Mouse (Mus musculus): Measurements from ENCODE around the gene Igfbp3. TPM values are rescaled to one million over a fixed set of nuclear protein-coding genes. Genes with fewer than 3 reads are reported as not detected.

Igfbp3 gene
- total RNA-seq, 2 experiments from 2014 or later = 33.3 to 36.6 TPM

DNA sequence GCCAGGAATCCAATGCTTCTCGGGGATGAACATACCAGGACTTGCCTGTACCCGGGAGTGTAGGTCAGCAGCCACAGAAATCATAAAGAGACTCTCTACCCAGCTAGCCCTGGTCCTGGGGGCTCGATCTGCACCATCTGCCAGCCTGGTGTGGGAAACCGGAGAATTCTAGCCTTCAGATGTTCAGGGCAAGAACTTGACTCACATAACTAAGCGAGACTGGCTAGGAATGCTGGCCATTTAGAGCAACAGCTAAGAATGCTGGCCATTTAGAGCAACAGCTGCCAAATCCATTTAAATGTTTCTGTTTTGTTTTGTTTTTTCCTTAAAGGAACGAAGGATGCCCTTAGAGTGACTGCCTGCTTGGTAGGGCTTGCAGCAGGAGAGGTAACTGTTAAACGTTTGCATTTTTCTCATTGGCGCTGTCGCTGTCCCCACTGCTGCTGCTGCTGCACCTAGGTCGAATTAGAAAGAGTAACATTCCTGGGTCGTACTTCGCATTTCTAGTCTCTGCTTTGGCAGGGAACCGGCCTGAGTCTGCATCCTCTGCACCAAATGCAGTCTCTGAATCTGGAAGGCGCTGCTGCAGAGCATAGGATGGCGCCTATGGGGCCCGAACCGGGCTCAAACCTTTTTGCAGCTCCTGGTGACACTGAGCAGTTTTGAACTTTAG, 1.5 kb downstream of the Igfbp3 start:
- no peak for DNase-seq (ENCODE audit: low spot score in 2 of 2)

DNA sequence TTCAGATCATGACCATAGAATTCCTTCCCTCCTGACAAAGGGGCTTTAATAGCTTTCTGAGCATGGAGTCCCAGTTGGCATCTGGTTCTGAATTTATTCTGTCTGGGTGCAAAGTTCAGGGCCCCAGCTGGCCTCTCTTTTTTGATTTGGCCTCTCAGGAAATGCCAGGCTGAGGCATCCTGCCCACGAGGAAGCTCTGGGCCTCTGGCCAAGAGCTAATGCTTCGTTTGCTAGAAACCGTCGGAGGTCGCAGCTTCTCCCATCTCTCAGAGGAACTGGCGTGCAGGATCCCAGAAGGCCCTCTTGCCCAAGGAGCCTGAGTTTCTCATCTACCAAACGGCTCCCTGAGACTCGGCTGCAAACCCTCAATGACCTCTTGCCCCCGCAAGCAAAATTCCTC, 2.5 kb downstream of the Igfbp3 start:
- DNase-seq (ENCODE audit: low spot score in 2 of 2) = no peak

DNA sequence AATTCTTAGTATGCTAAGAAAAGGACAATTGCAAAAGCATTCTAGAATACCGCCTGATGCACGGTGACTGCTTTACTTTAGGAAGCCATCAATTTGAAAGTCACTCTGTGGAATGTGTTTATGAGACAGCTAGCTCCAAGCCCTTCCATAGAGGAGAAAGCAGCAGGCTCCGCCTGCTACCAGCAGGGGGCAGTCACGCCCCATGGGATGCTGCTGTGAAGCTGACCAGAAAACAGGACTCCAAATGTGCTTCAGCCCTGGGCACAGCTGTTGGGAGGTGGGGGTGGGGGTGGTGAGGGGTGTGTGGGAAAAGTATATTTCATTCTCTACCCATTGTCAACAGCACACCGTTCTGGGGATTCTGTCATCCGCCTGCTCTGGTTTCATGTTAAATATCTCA, 3.4 kb downstream of the Igfbp3 start:
- peak; percentile 77 for DNase-seq (ENCODE audit: low spot score in 2 of 2)

DNA sequence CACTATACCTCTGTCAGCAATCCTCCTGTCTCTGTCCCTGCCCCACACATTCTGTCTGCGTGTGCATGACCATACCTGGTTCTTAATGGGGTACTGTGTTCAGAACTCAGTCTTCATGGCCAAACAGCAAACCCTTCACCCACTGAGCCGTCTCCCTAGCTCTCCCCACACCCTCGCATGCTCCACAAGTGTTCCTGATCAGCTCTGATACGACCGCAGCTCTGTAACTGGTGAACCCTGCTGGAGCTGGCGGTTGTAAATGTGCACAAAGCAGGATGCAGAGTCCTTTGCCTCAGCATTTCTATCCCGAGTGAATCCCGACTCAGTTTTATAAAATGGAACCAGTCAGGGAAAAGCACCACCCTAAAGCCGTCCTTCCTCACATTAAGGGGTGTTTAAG, 9.9 kb downstream of the Igfbp3 start:
- DNase-seq (ENCODE audit: low spot score in 2 of 2) = no peak

DNA sequence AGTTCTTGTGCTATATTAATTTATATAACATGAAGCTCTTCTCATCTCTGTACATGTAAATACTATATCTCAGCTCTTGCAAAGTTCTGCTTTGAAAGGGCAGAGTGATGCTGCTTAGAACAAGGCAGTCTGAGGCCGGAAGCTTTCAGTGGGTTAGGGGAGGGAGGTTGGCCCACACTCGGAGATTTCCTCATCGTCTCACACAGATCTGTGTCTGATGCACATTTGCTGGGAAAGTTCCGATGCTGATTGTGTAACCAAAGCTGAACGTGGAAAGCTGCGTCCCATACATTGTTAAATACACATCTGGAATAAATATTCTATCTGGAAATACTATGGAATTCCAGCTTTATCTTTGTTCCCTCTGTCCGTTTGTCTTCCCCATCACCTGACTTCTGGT, 11.5 kb downstream of the Igfbp3 start:
- no peak for DNase-seq (ENCODE audit: low spot score in 2 of 2)

DNA sequence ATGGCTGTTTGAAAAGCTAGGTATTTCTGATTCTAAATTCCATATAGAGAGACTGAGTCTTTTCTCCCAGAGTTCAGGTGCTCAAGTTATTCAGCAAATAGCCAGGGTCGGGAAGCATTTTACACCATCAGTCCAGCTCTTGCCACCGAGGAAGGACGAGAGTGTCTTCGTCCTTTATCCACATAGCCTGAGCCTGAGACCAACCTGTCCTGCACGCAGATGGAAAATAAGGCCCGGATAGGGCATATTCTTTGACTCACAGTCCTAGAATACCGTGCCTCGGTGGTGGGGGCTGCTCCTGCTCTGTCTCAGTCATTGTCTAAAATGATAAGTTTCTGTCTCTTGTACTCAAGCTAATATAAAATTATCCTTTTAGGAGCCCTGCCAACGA, 13.3 kb downstream of the Igfbp3 start:
- DNase-seq (ENCODE audit: low spot score in 2 of 2) = no peak

DNA sequence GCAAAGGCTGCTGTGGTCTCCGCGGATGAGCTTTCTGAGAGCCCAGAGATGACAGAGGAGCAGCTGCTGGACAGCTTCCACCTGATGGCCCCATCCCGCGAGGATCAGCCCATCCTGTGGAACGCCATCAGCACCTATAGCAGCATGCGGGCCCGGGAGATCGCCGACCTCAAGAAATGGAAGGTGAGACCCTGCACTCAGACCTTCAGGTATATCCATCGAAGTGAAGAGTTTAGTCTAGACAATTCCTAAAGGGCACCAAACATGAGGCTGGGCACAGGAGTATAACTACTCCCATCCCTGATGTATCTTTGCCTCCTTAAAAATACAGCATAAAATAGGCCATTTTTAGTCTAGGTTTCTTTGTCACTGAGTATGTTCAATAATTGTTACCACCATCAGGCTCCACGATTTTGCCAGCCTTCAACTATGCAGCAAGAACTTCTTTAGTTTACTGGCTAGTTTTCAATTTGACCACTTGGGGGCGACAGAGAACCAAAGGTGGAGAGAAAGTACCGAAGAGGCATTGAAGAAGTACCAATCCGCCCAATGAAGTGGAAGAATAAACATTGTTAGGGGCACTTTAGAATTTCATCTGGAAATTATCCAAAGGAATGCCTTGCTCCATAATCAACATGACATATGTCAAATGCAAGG, 13.9 kb downstream of the Igfbp3 start:
- peak in 1 of 2 experiments; percentile 73 for DNase-seq (ENCODE audit: low spot score in 2 of 2)

DNA sequence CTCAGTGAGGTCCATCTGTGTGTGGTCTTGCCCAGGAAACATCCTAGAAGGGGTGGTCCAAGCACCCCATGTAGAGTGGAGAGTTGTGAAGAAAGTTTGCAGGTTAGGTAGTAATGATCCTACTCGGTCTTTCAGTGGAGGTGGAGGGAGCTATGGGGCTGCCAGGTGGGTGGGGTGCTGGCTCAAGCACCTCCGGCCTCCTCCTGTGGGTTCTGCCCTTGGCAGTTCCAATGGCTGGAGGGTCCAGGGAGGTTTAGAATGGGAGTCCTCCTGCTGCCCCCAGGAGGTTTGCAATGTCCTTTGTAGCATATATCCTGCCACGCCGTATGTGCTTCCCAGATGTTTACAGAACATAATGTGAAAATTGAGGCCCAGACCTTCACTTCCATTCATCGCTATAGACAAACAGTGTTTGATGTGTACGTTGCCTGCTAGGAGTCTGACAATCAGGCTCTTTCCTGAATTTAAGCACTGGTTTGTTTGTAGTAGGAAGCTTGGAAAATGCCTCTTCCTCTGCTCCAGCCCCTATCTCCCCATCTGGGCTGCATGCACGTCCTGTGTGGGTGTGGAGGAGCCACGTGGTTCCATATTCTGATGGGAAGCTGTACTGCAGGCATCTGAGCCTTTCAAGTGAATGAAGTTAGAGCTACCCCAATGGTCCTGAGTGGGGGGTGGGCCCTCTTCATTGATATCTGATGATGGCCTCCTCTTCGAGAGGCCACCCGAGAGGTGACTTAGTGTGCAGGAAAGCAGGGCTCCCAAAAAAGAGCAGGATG, 15.1 kb downstream of the Igfbp3 start:
- no peak for DNase-seq (ENCODE audit: low spot score in 2 of 2)

DNA sequence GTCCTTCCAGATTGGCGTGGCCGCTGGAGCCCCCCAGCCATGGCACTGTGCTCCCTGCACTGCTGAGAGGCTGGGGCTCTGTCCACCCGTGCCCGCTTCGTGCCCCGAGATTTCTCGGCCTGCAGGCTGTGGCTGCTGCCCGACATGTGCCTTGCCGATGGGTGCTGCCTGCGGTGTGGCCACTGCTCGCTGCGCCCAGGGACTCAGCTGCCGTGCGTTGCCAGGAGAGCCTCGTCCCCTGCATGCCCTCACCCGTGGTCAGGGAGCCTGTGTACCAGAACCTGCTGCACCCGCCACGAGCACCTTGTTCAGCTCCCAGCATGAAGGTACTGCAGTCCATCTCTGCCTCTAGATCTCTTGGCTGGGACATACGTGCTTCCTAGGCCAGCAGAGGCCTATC, 15.7 kb downstream of the Igfbp3 start:
- DNase-seq (ENCODE audit: low spot score in 2 of 2) = no peak

DNA sequence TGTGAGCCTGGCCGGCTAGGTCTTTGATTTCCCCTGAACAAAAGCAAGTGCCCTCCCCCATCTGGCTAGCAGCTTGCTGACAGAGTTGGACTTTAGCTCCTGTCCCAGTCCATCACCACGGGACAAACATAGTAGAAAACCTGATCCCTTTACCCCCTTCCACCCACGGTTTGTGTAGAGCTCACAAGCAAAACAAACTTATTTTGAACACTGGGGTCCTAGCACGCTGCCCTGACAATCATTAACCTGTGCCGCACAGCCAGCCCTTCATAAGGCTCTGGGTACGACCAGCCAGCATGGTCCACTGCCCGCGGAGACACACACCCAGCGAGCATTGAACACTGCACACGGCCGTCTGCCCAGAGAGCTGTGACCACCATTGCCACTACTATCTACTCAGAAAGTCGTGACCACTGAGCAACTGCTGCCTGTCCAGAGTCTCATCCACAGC, 16.2 kb downstream of the Igfbp3 start, which contains the start of gene Igfbp1:
TSS of gene Igfbp1 (plus strand) at position 292 of the 451 bp plus-strand sequence.
- no peak for DNase-seq (ENCODE audit: low spot score in 2 of 2)

DNA sequence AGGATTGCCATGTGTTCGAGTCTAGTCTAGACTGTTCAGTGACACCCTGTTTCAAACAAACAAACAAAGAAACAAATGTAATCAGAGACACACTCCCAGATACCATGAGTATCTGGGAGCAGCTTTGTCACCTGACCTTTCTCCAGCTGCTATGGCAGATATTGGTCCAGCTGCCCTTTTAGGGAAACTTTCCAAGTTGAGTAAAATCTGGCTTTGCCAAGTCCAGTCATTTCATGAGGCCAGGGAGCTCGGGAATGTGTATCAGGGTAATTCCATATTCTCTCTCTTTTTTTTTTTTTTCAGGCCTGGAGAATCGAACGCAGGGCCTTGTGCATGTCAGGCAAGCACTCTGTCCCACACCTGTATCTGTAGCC, 18.4 kb downstream of the Igfbp3 start:
- DNase-seq (ENCODE audit: low spot score in 2 of 2) = no peak

DNA sequence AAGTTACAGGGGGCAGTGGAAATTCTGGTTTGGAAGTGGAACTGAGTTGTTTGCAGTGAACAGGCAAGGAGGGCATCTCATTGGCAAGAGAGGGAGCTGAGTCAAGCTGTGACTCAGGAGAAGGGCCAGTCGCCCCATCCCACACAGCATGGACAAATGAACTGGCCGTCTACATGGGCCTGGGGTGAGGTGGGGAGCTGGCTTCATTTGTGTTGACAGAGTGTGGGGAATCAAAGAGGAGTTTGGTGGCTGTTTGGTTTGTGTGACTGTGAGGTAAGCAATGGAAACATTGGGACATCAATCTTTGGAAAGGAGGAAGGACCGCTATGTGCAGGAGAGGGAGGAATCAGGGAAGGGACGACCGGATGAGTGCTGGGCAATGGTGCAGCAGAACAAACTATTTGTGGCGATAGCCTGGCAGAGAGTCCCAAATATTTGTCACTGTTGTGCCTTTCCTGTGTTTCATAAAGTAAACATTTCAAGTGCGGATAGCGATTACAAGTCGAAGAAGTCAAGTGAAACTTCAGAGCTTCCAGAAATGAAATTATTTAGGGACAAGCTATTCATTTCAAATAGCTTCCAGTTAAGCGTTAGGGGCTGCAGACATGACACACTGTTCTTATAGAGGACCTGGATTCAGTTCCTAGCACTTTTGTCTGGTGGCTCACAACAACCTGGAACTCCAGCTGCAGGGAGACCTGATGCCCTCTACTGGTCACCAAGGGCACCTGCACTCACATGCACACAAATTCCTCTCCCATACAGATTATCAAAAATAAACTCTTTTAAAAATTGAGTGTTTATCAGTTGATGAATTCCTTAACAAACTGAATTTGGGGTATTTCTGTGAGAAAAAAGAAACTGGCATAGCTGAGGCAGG, 19.1 kb downstream of the Igfbp3 start:
- DNase-seq (ENCODE audit: low spot score in 2 of 2) = no peak

DNA sequence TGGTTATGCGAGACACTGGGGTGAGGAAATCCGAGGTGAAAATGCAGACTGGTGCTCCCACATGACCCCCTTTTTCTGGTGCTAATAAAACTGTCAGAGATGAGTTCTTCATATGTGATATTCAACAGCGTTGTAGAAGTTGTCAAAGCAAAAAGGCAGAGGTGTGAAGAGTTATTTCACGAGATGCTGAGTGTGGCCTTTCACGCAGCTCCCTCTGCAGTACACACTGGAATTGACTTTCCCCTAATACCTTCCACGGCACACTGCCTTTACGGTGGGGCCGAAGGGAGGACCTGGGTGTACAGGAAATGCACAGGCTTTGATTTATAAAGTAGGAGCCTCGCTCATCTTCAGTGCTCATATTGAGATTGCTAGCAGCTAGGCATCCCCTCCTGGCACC, 20.6 kb downstream of the Igfbp3 start:
- DNase-seq (ENCODE audit: low spot score in 2 of 2) = no peak

DNA sequence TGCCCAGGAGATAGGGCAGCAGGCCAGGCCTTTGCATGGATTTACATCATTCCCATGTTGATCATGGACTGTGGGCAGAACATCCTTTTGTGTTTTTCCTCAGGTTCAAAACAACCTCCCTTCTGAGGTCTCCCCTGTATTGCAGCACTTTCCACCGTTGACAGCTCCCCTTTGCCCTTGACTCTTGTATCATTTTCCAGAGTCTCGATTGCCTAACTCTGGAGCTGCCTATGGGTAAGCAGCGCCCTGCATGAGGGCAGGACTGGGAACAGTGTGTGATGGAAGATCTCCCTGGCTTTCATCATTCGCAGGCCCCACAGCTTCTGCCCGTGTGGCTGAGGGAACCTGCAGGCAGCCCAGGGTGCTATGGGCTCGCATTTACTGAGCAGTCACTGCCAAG, 21.0 kb downstream of the Igfbp3 start:
- DNase-seq (ENCODE audit: low spot score in 2 of 2) = no peak

DNA sequence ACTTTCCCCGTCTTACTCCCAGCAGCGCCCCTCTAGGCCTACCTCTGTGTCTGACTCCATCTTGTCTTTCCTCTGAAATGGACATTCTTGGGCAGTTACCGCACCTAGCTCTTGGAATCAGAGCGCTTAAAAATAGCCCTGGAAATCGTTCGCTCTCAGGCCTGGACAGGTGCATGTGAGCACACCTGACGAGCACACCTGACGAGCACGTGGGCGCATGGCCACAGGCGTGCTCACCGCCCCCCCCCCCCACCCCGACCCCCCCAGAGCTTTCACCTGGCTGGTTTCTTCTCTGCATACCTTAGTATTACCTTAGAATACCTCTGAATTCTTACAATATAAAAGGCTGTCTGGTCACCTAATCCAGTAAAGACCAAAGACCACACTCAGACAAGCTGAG, 25.3 kb downstream of the Igfbp3 start, which contains the start of gene Gm11985:
TSS of gene Gm11985 (minus strand) at position 101 of the 400 bp plus-strand sequence.
- DNase-seq (ENCODE audit: low spot score in 2 of 2) = no peak

DNA sequence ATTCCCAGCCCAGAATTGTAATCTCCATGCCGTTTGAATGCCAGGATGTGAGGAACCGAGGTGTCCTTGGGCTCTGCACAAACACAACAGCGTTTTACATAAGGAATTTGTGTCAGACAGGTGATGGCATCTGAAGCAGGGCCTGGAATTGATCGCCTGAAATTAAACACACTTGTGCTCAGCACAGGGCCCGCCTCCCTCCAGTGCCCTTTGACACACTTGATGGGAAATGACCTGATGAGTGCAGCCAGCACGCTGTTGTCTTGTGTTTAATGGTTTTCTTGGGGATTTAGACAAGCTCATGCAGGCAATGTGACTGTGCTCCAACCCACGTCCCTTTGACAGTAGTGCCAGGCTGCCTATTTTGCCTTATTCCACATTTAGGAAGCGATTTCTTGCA, 26.3 kb downstream of the Igfbp3 start:
- DNase-seq (ENCODE audit: low spot score in 2 of 2) = no peak

DNA sequence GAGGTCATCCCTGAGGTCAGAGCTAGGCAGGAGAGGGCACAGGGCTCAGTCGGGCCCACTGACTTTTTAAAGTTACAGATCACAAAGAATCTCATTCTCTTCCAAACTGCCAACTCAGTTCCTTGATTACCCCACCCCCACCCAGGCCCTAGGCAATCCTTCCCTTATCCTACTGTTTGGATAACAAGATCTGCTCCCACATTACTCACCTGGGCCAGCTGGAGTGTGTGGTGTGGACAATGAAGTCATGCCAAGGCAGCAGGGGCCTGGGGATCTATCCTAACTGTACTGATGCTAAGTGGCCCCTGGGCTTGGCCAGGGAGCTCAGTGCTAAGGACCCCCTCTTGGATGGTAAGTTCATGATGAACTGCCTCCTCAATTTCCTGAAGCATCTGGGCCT, 29.3 kb downstream of the Igfbp3 start:
- DNase-seq (ENCODE audit: low spot score in 2 of 2) = no peak

DNA sequence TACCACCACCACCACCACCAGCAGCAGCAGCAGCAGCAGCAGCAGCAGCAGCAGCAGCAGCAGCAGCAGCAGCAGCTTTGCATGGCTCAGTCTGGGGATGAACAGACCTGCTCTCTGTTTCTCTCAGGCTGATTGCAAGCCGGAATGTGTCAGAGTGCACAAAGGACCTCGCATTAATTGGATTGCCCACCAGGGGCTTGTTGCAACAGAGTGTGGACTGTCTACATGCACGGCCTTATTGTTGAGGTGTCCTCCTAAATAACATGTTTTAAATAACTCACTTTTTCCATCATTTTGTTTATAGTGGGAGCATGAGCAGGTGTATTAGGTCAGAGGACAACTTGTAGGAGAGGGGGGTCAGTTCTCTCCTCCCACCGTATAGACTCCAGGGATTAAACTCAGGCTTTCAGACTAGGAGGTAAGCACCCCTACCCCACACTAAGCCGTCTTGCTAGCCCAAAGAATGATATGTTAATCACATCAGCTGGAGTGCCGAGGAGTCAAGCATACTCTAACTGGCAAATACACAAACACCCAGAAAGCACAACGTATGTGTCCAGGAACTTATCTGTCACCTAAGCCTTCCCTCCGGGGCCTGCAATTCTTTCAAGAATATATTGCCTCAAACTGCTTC, 31.2 kb downstream of the Igfbp3 start:
- DNase-seq (ENCODE audit: low spot score in 2 of 2) = no peak

DNA sequence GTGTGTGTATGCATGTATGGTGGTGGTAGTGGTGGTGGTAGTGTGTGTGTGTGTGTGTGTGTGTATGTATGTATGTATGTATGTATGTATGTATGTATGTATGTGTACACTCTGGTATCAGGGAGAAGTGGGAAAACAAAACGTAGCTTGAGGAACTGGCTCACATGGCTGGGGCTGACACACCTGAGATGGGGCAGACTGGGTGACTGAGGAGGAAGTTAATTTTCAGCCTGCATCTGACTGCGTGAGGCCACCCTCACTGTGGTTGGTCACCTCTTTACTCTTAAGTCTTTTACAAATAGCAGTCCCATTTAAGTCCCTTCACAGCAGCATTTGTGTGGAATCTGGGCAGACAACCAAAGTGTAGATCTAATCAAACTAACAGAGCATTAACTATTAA, 34.4 kb downstream of the Igfbp3 start:
- DNase-seq (ENCODE audit: low spot score in 2 of 2) = no peak

DNA sequence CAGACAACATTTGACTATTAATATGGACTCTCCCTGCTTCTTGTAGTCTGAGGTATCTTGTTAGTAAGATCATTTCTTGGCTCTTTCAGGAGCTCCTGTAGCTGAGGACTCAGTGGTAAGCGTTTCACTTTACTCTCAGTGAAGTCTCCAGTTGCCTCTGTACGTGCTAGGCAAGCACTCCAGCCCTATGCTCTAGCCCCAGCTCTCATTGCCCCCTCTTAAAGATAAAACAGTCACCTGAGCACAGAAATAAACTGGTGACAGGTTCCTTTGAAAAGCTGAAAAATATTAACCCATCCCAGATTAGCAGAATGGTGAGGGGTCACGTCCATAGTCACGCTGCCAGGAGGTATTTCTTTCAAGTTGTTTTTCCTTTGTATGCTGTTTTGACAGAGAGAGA, 35.0 kb downstream of the Igfbp3 start:
- DNase-seq (ENCODE audit: low spot score in 2 of 2) = no peak

DNA sequence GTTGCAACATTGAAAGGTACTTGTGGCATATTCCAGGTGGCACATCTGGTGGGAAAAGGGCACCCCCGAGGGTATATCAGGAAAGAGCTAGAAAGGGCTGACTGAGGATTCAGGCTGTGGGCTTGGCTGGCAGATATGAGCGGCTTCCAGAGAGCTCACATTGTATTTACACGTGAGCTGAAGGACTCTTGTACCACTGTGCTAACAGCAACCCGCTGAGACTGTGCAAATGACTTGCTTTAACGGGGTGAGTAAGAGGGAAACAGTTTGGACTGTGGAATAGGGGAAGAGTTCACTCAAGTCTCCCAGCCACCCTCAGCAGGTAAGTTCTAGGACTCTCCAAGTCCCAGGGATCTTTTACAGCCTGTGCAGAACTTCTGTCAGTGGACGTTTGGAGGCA, 40.1 kb downstream of the Igfbp3 start:
- no peak for DNase-seq (ENCODE audit: low spot score in 2 of 2)

All from layer of hippocampus, postnatal 14 days (tissue).